Mouse (Mus musculus): ENCODE data around the gene Trpv2. TPM values are rescaled to one million over a fixed set of nuclear protein-coding genes. Genes with fewer than 3 reads are reported as not detected.
A peak's percentile ranks its signal among the peaks of the same experiment; 100 is the strongest.

Gene Trpv2
- total and polyA plus RNA-seq, 3 experiments, result 39.2 to 58.7 (median 46.2) TPM

DNA sequence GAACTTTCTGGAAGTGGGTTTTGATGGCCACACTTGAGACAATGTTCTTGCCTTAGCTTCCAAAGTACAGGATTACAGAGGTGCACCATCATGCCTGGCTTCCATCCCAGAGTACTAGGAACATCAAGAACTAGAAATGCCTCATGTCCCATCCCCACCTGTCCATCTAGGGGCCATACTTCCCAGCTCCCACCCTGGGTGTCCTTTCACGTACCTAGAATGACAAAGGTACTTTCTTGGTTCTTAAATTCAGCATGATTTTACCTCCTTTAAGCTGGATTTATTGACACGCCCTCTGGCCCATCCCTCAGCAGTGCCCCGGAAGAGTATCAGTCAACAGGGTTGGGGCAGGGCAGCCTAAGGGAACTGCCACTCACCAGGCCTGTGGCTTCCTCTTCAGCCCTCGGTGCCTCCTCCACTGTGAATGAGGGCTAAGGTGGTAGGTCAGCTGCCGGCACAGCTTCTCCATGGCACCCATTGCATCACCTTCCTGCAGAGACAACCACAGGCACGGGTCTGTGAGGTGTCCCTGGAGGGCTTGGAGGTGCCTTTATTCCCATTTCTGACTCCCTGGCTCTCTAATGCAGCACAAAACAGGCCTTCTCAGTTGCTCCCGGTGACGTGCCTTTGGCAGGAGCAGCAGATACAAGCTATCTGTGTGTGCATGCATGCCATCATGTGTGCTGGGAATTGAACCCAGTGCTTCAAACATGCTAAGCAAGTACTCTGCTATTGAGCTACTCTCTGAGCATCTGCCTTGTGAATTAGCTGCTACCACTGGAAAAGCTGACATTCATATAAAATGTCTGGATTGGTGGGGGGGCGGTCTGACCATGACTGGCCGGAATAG, 34.8 kb downstream of the Trpv2 start:
- Histone ChIP-seq H3K4me2 (ENCODE audit: insufficient read depth, low read depth, poor library complexity, severe bottlenecking) (no peak overlapping the region), H3K79me2 (replicated peaks; ENCODE audit: control insufficient read depth, extremely low read depth, insufficient read depth, poor library complexity, severe bottlenecking) (peaks cover 14% of the 10 kb centered on the region), H3K27ac (ENCODE audit: insufficient read depth, low read depth) (0 out of 2 replicates have a peak overlapping the region, but pooled peaks have one; percentile 9), H3K36me3 (replicated peaks in 1 of 2; ENCODE audit: control insufficient read depth in 1 of 2, insufficient read depth in 1 of 2, low read length in 1 of 2) (peaks cover 39 to 68% of the 10 kb centered on the region in 2 experiments), H3K4me3 (replicated peaks in 1 of 3; ENCODE audit: low read depth in 2 of 3, low read length in 2 of 3, poor library complexity in 1 of 3) (no peak overlapping the region), H3K27me3 (replicated peaks) (no peaks in the 10 kb centered on the region), H3K9me3 (replicated peaks; ENCODE audit: low read length) (no peaks in the 10 kb centered on the region), H3K9ac (ENCODE audit: insufficient read depth, low read depth) (no peak overlapping the region), H3K4me1 (ENCODE audit: control insufficient read depth in 1 of 2, insufficient read depth in 2 of 2) (peaks cover 14 to 46% of the 10 kb centered on the region in 2 experiments)
- in situ Hi-C loops (cut with MboI; ENCODE audit: low pct_ligation_motif_present, low pct_unique_long_range_greater_than_20kb, low sequenced_read_pairs) (no loop called here), dilution Hi-C loops (cut with MboI; ENCODE audit: extremely low pct_ligation_motif_present, extremely low pct_unique_long_range_greater_than_20kb, low sequenced_read_pairs) (no loop called here)
- TF ChIP-seq ZMIZ1 (IDR thresholded peaks at IDR 0.05; ENCODE audit: low read depth, low read length) (peak; percentile 42; the same call in 1 of the 2 replicates), BHLHE40 (IDR thresholded peaks at IDR 0.05; ENCODE audit: low read depth, low read length) (0 out of 2 replicates have a peak, but pooled peaks have one; percentile 11), TBP (conservative IDR thresholded peaks at IDR 0.05; ENCODE audit: low read depth, low read length) (no peak)
- DNase-seq (ENCODE audit: extremely low read depth), result peak; percentile 60

DNA sequence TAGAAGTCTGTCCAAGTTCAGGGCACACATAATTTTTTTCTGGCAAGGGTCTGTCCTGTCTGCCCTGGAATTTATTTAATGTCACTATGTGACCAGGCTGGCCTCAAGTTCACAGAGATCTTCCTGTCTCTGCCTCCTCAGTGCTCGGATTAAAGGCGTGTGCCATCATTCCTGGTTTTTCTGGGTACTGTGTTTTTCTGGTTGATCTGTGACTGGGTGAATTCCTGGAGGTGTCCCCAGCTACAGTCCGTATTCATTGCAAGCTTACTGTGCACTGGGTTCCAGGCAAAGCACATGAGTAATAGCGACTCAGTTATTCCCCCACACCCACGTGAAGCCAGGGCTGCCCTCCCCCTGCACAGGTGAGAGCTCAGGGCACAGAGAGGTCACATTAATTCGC, 36.0 kb downstream of the Trpv2 start:
- H3K9ac ChIP-seq (ENCODE audit: insufficient read depth, low read depth), result no peak overlapping the region
- no peak for TF ChIP-seq JUND (conservative IDR thresholded peaks at IDR 0.05; ENCODE audit: low read depth, low read length)
- no peak for TF ChIP-seq MYC (IDR thresholded peaks at IDR 0.05; ENCODE audit: low read depth, low read length)
- no peak for TF ChIP-seq MXI1 (IDR thresholded peaks at IDR 0.05; ENCODE audit: low read depth, low read length)
- TF ChIP-seq MEF2A (IDR thresholded peaks at IDR 0.05; ENCODE audit: borderline replicate concordance, low read depth, low read length), result no peak
- no peak for TF ChIP-seq ZMIZ1 (IDR thresholded peaks at IDR 0.05; ENCODE audit: low read depth, low read length)
- no peak for TF ChIP-seq MAFK (IDR thresholded peaks at IDR 0.05; ENCODE audit: insufficient replicate concordance, low read length)
- TF ChIP-seq SMC3 (IDR thresholded peaks at IDR 0.05; ENCODE audit: low read depth, low read length), result no peak
- no peak for TF ChIP-seq BHLHE40 (IDR thresholded peaks at IDR 0.05; ENCODE audit: low read depth, low read length)
- no peak for TF ChIP-seq GABPA (IDR thresholded peaks at IDR 0.05; ENCODE audit: insufficient replicate concordance, low read depth, low read length)
- in situ Hi-C loops (cut with MboI; ENCODE audit: low pct_ligation_motif_present, low pct_unique_long_range_greater_than_20kb, low sequenced_read_pairs), result loop anchor here (5.0 kb wide), 2 partner anchors 37 to 67 kb away; partner anchors contain the start of genes Lrrc75a and Mmgt2
- peaks cover 14 to 40% of the 10 kb centered on the region in 2 experiments for H3K4me1 ChIP-seq (ENCODE audit: control insufficient read depth in 1 of 2, insufficient read depth in 2 of 2)
- no peak overlapping the region for H3K4me2 ChIP-seq (ENCODE audit: insufficient read depth, low read depth, poor library complexity, severe bottlenecking)
- DNase-seq (ENCODE audit: extremely low read depth), result peak; percentile 17
- no peak overlapping the region for H3K4me3 ChIP-seq (replicated peaks in 1 of 3; ENCODE audit: low read depth in 2 of 3, low read length in 2 of 3, poor library complexity in 1 of 3)
- H3K36me3 ChIP-seq (replicated peaks in 1 of 2; ENCODE audit: control insufficient read depth in 1 of 2, insufficient read depth in 1 of 2, low read length in 1 of 2), result peaks cover 26 to 55% of the 10 kb centered on the region in 2 experiments
- no peak overlapping the region for H3K27ac ChIP-seq (ENCODE audit: insufficient read depth, low read depth)
- dilution Hi-C loops (cut with MboI; ENCODE audit: extremely low pct_ligation_motif_present, extremely low pct_unique_long_range_greater_than_20kb, low sequenced_read_pairs), result no loop called here
- H3K9me3 ChIP-seq (replicated peaks; ENCODE audit: low read length), result no peaks in the 10 kb centered on the region
- peaks cover 2% of the 10 kb centered on the region for H3K79me2 ChIP-seq (replicated peaks; ENCODE audit: control insufficient read depth, extremely low read depth, insufficient read depth, poor library complexity, severe bottlenecking)
- no peaks in the 10 kb centered on the region for H3K27me3 ChIP-seq (replicated peaks)

DNA sequence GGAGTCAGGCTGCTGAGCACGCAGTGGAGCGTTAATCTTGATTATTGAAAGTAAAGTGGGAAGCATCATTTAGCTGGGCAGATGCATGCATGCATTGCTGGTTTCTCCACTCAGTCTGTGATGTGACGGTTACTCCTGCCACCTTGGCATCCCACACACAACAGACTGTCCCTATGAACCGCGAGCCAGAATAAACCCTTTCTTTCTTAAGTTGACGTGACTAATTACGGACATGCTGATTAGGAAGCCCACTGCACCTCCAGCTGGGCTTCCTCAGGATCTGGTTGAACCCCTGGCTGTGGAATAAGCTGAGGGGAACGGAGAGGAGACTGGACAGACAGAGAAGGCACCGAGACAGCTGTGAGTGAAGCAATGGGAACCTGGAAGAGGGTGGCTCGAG, 38.3 kb downstream of the Trpv2 start:
- in situ Hi-C loops (cut with MboI; ENCODE audit: low pct_ligation_motif_present, low pct_unique_long_range_greater_than_20kb, low sequenced_read_pairs), result loop anchor here (5.0 kb wide), 2 partner anchors 35 to 65 kb away; partner anchors contain the start of genes Lrrc75a and Mmgt2
- Histone ChIP-seq H3K4me1 (ENCODE audit: control insufficient read depth in 1 of 2, insufficient read depth in 2 of 2) (peaks cover 6 to 19% of the 10 kb centered on the region in 2 experiments), H3K9me3 (replicated peaks; ENCODE audit: low read length) (no peaks in the 10 kb centered on the region), H3K4me2 (ENCODE audit: insufficient read depth, low read depth, poor library complexity, severe bottlenecking) (no peak overlapping the region), H3K79me2 (replicated peaks; ENCODE audit: control insufficient read depth, extremely low read depth, insufficient read depth, poor library complexity, severe bottlenecking) (no peaks in the 10 kb centered on the region), H3K4me3 (replicated peaks in 1 of 3; ENCODE audit: low read depth in 2 of 3, low read length in 2 of 3, poor library complexity in 1 of 3) (no peak overlapping the region), H3K27ac (ENCODE audit: insufficient read depth, low read depth) (no peak overlapping the region), H3K36me3 (replicated peaks in 1 of 2; ENCODE audit: control insufficient read depth in 1 of 2, insufficient read depth in 1 of 2, low read length in 1 of 2) (peaks cover 3 to 36% of the 10 kb centered on the region in 2 experiments), H3K9ac (ENCODE audit: insufficient read depth, low read depth) (no peak overlapping the region), H3K27me3 (replicated peaks) (no peaks in the 10 kb centered on the region)
- DNase-seq (ENCODE audit: extremely low read depth), result no peak
- dilution Hi-C loops (cut with MboI; ENCODE audit: extremely low pct_ligation_motif_present, extremely low pct_unique_long_range_greater_than_20kb, low sequenced_read_pairs), result no loop called here
- TF ChIP-seq EP300 (IDR thresholded peaks at IDR 0.05; ENCODE audit: low read length), result no peak
- TF ChIP-seq ZKSCAN1 (IDR thresholded peaks at IDR 0.05; ENCODE audit: borderline replicate concordance, low read depth, low read length), result no peak
- no peak for TF ChIP-seq BHLHE40 (IDR thresholded peaks at IDR 0.05; ENCODE audit: low read depth, low read length)
- TF ChIP-seq E2F4 (IDR thresholded peaks at IDR 0.05; ENCODE audit: insufficient replicate concordance, low read depth, low read length), result no peak
- TF ChIP-seq RCOR1 (conservative IDR thresholded peaks at IDR 0.05; ENCODE audit: low read depth, low read length), result no peak
- no peak for TF ChIP-seq USF1 (IDR thresholded peaks at IDR 0.05; ENCODE audit: low read depth, low read length)
- no peak for TF ChIP-seq ELF1 (IDR thresholded peaks at IDR 0.05; ENCODE audit: low read depth, low read length)
- TF ChIP-seq SIN3A (IDR thresholded peaks at IDR 0.05; ENCODE audit: low read length), result no peak
- no peak for TF ChIP-seq TBP (conservative IDR thresholded peaks at IDR 0.05; ENCODE audit: low read depth, low read length)
- no peak for TF ChIP-seq TCF12 (IDR thresholded peaks at IDR 0.05; ENCODE audit: low read depth, low read length)
- no peak for TF ChIP-seq KAT2A (IDR thresholded peaks at IDR 0.05; ENCODE audit: insufficient replicate concordance, low read length)
- no peak for TF ChIP-seq MEF2A (IDR thresholded peaks at IDR 0.05; ENCODE audit: borderline replicate concordance, low read depth, low read length)
- TF ChIP-seq IRF4 (IDR thresholded peaks at IDR 0.05; ENCODE audit: low read depth, low read length), result no peak
- no peak for TF ChIP-seq ZMIZ1 (IDR thresholded peaks at IDR 0.05; ENCODE audit: low read depth, low read length)
- no peak for TF ChIP-seq ETS1 (conservative IDR thresholded peaks at IDR 0.05; ENCODE audit: low read depth, low read length)

Measured in CH12.LX (cell line).